Mouse (Mus musculus) neural tube, embryonic 12.5 days (tissue): ENCODE data around the gene Ebp. TPM values are rescaled to one million over a fixed set of nuclear protein-coding genes. Genes with fewer than 3 reads are reported as not detected.

Experiments
- ATAC-seq: fragments of 200-750 bp; cut with Nextera tagmentation; 2 replicates; pipeline ENCODE4 v1.8.0; 2017; ENCODE audit warnings: low read depth, mild to moderate bottlenecking, moderate TSS enrichment, moderate library complexity; ENCODE audit not compliant: low FRiP score
- H3K27ac ChIP-seq: fragments of 300-500 bp; sonication (generic); 2 replicates; pipeline ENCODE4 v1.5.1; 2016
- H3K27me3 ChIP-seq: fragments of 300-500 bp; sonication (generic); replicated peaks from 2 replicates; pipeline ENCODE4 v1.6.1; 2016; ENCODE audit warnings: mild to moderate bottlenecking
- H3K36me3 ChIP-seq: fragments of 300-500 bp; sonication (generic); 2 replicates; pipeline ENCODE4 v1.6.1; 2016; ENCODE audit warnings: mild to moderate bottlenecking
- H3K4me1 ChIP-seq: fragments of 300-500 bp; sonication (generic); 2 replicates; pipeline ENCODE4 v1.6.1; 2016
- H3K4me2 ChIP-seq: fragments of 300-500 bp; sonication (generic); replicated peaks from 2 replicates; pipeline ENCODE4 v1.6.1; 2016; ENCODE audit warnings: mild to moderate bottlenecking
- H3K4me3 ChIP-seq: fragments of 300-500 bp; sonication (generic); 2 replicates; pipeline ENCODE4 v1.5.1; 2016
- H3K9ac ChIP-seq: fragments of 300-500 bp; sonication (generic); 2 replicates; pipeline ENCODE4 v1.6.1; 2016; ENCODE audit warnings: mild to moderate bottlenecking
- H3K9me3 ChIP-seq: fragments of 300-500 bp; sonication (generic); 2 replicates; pipeline ENCODE4 v1.6.1; 2016; ENCODE audit warnings: mild to moderate bottlenecking
- WGBS: fragments of 180-500 bp; shearing (Covaris S2); methylation state at CpG from one replicate; pipeline ENCODE4 v1.1.7; 2016; 5-methylcytosine and 5-hydroxymethylcytosine counted together
- polyA plus RNA-seq: library from polyadenylated mRNA; unstranded; fragments of >200 nt; fragmentation: Nextera tagmentation; extraction: Ambion mirVana; gene quantifications from 2 replicates; pipeline ENCODE4 v1.2.1, GENCODE M21; 2016

Gene Ebp
- polyA plus RNA-seq, 1 experiment from 2014 or later = 36.0 TPM

DNA sequence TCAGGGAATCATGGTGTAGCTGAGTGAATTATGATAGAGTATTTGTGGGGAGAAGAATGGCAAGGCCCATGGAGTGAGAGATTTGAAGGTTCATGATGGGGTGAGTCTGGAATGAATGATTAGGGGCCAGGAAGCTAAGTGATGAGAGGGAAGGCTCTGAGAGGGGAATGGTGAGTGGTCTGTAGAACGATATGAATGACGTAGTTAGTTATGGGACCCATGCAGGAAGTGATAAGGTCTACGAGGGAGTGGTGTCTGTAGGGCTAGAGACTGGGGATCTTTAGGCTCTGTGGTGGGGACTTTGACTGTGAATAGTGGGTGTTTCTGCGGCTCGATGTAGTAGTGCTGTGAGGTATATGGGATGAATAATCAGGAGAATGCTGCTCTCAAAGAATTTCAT is 13.7 kb downstream of the Ebp start:
- no peaks in the 10 kb centered on the region for H3K36me3 ChIP-seq
- no peak overlapping the region for H3K9ac ChIP-seq
- H3K4me3 ChIP-seq = no peak overlapping the region
- no peaks in the 10 kb centered on the region for H3K4me1 ChIP-seq
- H3K9me3 ChIP-seq = no peaks in the 10 kb centered on the region
- ATAC-seq = no peak
- no peaks in the 10 kb centered on the region for H3K27me3 ChIP-seq
- H3K27ac ChIP-seq = no peak overlapping the region
- no peak overlapping the region for H3K4me2 ChIP-seq
- 91% methylated on average over 5 of the region's 5 CpGs for WGBS

DNA sequence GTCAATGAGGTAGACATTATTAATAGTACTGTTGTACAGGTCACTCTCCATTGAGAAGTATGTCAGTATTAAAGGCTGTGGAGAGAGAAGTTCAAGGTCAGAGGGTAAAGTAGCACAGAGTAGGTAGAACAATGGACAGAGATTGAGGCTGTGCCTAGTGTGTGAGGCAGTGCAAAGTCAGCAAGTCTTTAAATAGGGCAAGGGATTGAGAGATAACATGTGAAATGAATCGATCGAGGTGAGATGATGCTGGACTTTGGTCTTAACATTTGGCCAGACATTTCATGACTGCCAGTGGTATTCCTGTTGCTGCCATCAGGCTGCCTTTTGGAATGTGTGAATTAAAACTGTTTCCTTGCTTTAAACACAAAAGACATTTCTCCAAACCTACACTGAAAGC is 14.4 kb downstream of the Ebp start:
- no peak for ATAC-seq
- Histone ChIP-seq H3K27me3 (no peaks in the 10 kb centered on the region), H3K27ac (no peak overlapping the region)

DNA sequence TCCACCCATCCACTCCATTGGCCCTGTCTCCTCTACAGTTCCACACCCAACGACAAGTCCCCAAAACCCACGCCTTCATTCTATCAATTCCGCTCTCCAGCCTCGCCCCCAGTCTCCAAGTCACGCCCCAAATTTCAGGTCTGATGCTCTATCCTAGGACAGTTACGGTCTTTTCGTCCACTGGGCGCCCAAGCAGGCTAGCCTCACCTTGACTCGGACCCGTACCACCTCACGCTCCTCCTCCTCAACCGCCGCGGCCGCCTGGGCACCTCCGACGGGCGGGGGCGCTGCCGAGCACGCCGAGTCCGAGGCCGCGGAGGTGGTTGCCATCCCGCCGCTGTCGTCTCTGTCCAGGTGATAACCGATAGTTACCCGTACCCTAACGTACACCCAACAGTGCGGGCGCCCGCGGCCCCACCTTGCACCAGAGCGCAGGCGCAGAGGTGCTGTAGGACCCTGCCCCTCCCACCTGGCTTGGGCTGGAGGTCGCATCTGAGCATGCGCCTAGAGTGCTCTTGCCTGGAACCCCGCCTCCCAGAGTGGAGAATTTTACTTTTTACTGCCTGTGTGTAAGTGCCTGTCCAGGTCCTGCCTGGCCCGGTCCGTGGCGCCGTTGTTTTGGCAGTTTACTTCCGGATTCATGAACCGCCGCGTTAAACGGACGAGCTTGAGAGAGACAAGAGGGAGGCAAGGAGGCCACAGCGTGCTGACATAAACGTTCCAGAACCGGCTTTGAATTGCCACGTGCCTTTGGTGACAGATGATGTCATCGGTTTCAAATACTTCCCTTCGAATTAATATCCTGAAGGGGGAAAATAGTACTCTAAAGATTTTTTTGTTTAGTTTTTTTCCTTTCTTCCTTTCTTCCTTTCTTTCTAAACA is 17.6 kb downstream of the Ebp start, which contains the start of gene Tbc1d25:
Gene Tbc1d25 (minus strand): TSS at position 678 of the 882 bp plus-strand sequence.
- WGBS = 11% methylated on average over 55 of the region's 56 CpGs
- ATAC-seq = peak; percentile 92
- no peak within 1 kb of the TSS for H3K27ac ChIP-seq

More for the DNA sequence above, 14.4 kb downstream of the Ebp start:
- Histone ChIP-seq H3K36me3 (no peaks in the 10 kb centered on the region), H3K9me3 (no peaks in the 10 kb centered on the region), H3K9ac (no peak overlapping the region), H3K4me1 (no peaks in the 10 kb centered on the region), H3K4me2 (no peak overlapping the region), H3K4me3 (no peak overlapping the region)
- 96% methylated on average over 2 of the region's 2 CpGs for WGBS

DNA sequence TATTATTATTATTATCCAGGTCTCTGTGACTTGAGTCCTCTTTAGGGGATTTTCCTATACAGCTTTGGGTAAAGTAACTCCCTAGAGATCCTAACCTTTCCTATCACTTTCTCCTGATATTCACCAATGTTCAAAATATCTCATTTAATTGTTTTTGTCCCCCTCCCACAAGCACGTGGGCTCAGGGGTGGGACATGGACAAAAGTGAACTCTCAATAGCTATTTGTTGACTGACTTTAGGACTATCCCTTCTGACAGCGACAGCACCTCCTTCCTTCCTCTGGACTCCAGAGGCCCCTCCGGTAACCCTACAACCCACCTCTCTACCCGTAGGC is 18.2 kb downstream of the Ebp start:
- Histone ChIP-seq H3K9ac (peak overlapping the region; percentile 48), H3K9me3 (no peaks in the 10 kb centered on the region), H3K4me2 (peak overlapping the region; percentile 55), H3K4me3 (peak overlapping the region; percentile 50), H3K36me3 (no peaks in the 10 kb centered on the region), H3K4me1 (no peaks in the 10 kb centered on the region), H3K27me3 (no peaks in the 10 kb centered on the region), H3K27ac (no peak overlapping the region)
- WGBS = 16% methylated on average over 4 of the region's 4 CpGs
- peak; percentile 26; the same call in 1 of the 2 replicates for ATAC-seq

More for the DNA sequence above, 17.6 kb downstream of the Ebp start, which contains the start of gene Tbc1d25:
- Histone ChIP-seq H3K4me2 (peak within 1 kb of the TSS; percentile 55), H3K36me3 (no peaks in the 10 kb centered on the region), H3K9me3 (no peaks in the 10 kb centered on the region), H3K4me3 (peak within 1 kb of the TSS; percentile 50), H3K9ac (peak within 1 kb of the TSS; percentile 48), H3K27me3 (no peaks in the 10 kb centered on the region), H3K4me1 (no peaks in the 10 kb centered on the region)

DNA sequence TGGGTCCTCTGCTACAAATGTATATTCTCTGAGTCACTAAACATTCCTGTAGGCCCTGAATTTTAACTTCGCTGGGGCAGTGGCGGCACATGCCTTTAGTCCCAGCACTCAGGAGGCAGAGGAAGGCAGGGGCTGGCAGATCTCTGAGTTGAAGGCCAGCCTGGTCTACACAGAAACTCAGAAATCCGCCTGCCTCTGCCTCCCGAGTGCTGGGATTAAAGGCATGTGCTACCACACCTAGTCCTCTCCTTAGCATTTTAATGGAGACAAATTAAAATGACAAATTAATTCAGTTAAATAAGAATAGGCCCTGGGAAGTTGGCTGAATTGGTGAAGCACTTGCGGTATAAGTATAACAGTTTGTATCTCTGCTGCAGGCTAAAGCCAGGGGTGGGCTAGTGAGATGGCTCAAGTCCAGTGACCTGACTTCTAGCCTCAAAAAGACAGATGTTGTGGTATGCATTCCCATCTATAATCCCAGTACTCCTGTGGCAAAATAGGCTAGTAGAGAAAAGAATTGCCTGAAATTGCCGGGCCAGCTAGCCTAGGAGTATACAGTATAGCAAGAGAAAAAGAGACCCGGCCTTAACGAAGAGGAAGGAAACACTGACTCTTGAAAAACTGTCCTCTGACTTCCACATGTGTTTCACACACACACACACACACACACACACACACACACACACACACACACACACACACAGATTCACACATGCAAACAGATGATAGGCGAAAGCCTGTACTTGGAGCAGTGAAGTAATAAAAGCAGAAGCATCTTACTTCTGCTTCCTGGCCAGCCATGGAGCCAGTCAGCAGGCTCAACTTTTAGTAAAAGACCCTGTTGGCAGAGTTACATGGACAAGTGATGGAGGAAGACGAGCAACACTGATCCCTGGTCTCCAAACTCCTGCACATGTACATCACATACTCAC is 25.3 kb downstream of the Ebp start:
- 0 out of 2 replicates have a peak, but pooled peaks cover 3% of the 10 kb centered on the region for H3K36me3 ChIP-seq
- WGBS = 84% methylated on average over 10 of the region's 10 CpGs
- no peak overlapping the region for H3K27ac ChIP-seq
- H3K4me3 ChIP-seq = no peak overlapping the region
- no peaks in the 10 kb centered on the region for H3K9me3 ChIP-seq
- no peaks in the 10 kb centered on the region for H3K27me3 ChIP-seq
- ATAC-seq = no peak
- no peak overlapping the region for H3K9ac ChIP-seq
- no peaks in the 10 kb centered on the region for H3K4me1 ChIP-seq
- no peak overlapping the region for H3K4me2 ChIP-seq

DNA sequence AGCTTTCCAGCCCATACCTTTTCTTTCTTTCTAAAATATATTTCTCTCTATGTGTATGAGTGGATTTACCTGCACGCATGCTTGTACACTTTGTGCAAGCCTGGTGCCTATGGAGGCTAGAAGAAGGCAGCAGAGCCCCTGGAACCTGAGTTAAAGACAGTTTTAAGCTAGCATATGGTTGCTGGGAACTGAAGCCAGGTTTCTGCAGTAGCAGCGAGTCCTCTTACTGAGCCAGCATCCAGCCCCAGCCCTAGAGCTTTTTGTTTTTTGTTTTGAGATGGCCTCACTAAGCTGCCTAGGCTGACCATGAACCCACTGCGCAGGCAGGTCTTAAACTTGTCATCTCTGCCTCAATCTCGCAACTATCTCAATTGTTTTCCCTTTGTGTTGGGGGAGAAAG is 28.8 kb downstream of the Ebp start:
- Histone ChIP-seq H3K27ac (no peak overlapping the region), H3K9ac (no peak overlapping the region), H3K36me3 (0 out of 2 replicates have a peak, but pooled peaks cover 3% of the 10 kb centered on the region), H3K4me2 (no peak overlapping the region), H3K27me3 (no peaks in the 10 kb centered on the region), H3K4me3 (no peak overlapping the region), H3K9me3 (no peaks in the 10 kb centered on the region), H3K4me1 (no peaks in the 10 kb centered on the region)
- no peak for ATAC-seq
- 88% methylated on average over 4 of the region's 4 CpGs for WGBS

DNA sequence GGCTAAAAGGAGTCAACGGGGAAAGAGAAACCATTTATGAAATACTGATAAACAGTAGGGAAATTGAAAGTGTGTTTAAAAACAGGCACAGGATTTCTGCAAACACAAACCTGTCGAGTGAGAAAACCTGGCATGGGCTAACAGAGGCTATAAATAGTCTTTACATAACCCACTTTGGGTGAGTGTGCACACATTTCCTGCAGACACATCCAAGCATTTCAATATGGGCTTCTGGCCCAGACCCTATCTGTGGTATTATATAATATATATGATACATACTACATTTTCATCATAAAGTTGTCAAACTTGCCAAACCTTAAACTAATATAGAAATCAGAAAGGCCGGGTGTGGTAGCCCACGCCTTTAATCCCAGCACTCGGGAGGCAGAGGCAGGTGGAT is 30.2 kb downstream of the Ebp start:
- no peak overlapping the region for H3K4me3 ChIP-seq
- H3K36me3 ChIP-seq = 0 out of 2 replicates have a peak, but pooled peaks cover 3% of the 10 kb centered on the region
- 89% methylated on average over 5 of the region's 5 CpGs for WGBS
- no peaks in the 10 kb centered on the region for H3K9me3 ChIP-seq
- H3K27ac ChIP-seq = no peak overlapping the region
- no peak overlapping the region for H3K4me2 ChIP-seq
- no peaks in the 10 kb centered on the region for H3K27me3 ChIP-seq
- no peak for ATAC-seq
- no peaks in the 10 kb centered on the region for H3K4me1 ChIP-seq
- H3K9ac ChIP-seq = no peak overlapping the region

DNA sequence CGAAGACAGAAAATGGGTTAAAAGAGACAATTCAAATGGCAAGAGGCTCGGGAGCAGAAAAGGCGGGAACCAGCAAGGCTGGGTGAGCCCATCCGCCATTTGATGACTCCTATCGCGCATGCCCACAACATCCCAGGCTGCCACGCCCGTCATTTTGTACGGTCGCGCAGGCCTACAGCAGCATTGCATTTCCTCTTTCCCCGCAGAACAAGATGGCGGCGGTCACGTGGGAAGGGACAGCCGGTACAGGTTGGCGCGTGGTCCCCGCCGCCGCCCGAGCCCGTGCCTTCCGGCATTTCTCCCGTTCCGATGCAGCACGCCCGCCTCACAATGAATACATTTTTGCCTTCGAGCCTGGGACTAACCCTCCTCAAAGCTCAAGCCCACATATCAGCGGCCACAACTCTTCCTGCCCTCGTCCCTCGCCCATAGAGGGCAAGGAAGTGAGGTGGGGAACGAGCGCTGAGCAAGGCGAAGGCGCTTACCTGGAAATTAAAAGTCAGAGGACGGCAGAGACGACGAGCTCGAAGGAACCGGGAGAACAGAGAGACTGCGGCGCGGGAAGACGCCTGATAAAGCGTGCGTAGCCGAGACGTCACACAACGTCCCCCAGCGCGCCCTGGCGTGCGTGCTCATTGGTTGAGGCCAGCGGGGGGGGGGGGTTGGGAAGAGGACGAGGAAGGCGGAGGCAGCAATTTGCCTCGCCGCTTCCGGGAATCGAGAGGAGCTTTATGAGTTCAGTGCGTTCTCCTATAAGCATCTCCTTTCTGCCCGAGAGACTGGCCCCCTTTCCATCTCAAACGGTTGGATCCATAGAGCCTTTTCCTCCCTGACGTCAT is 47.9 kb downstream of the Ebp start, which contains the start of gene Rbm3:
Gene Rbm3 (minus strand): TSS at position 728 of the 839 bp plus-strand sequence.
- 18% methylated on average over 65 of the region's 65 CpGs for WGBS
- H3K27me3 ChIP-seq = no peaks in the 10 kb centered on the region
- H3K9me3 ChIP-seq = no peaks in the 10 kb centered on the region
- peak within 1 kb of the TSS; percentile 89 for H3K27ac ChIP-seq
- peak within 1 kb of the TSS; percentile 77 for H3K9ac ChIP-seq
- H3K4me3 ChIP-seq = peak within 1 kb of the TSS; percentile 59
- H3K4me2 ChIP-seq = peak within 1 kb of the TSS; percentile 73
- peaks cover 8% of the 10 kb centered on the region; the same call in 1 of the 2 replicates for H3K4me1 ChIP-seq
- peak; percentile 98 for ATAC-seq
- peaks cover 12% of the 10 kb centered on the region for H3K36me3 ChIP-seq

DNA sequence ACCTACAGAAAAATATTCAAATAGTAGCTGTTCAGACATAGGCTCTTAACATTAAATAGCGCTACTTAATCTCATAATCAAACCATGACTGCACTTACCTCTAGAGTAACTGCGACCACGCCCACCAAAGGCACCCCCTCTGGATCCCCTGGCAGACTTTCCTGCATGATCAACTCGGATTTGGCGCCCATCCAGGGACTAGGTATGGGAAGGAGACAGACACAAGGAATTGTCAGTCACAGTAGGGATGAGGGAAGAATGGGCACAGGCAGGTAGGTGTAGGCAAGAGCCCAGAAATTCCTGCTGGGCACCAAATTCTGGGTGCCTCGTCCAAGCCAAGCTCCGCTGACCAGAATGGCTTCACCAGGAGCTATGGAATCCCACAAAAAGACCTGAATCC is 49.6 kb downstream of the Ebp start:
- H3K36me3 ChIP-seq = peaks cover 12% of the 10 kb centered on the region
- H3K27ac ChIP-seq = no peak overlapping the region

DNA sequence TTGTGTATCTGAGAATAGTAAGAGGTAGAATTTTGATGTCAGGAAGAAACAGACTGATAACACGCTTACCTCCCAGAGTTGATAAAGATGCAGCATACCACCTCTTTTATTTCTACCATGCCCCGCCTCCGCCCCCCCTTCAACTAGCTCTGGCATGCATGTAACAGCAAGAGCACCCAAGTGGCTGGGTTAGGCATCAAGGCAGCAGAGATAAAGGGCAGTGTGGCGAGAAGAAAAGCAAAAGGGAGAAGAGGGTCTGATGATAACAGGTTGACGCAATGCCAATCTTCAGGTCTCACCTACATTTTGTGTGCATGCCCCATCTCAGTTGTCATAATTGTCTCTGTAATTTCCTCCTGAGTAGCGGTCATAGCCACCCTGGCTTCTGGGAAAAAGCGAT is 50.4 kb downstream of the Ebp start:
- H3K27me3 ChIP-seq = no peaks in the 10 kb centered on the region
- no peak overlapping the region for H3K9ac ChIP-seq
- H3K9me3 ChIP-seq = no peaks in the 10 kb centered on the region
- WGBS = 87% methylated on average over 7 of the region's 7 CpGs
- H3K36me3 ChIP-seq = peaks cover 12% of the 10 kb centered on the region
- peaks cover 8% of the 10 kb centered on the region; the same call in 1 of the 2 replicates for H3K4me1 ChIP-seq
- H3K27ac ChIP-seq = no peak overlapping the region
- H3K4me3 ChIP-seq = no peak overlapping the region
- ATAC-seq = no peak
- H3K4me2 ChIP-seq = no peak overlapping the region

More for the DNA sequence above, 49.6 kb downstream of the Ebp start:
- 72% methylated on average over 7 of the region's 7 CpGs for WGBS
- 0 out of 2 replicates have a peak overlapping the region, but pooled peaks have one; percentile 54 for H3K9ac ChIP-seq
- peaks cover 8% of the 10 kb centered on the region; the same call in 1 of the 2 replicates for H3K4me1 ChIP-seq
- H3K4me2 ChIP-seq = peak overlapping the region; percentile 73
- H3K27me3 ChIP-seq = no peaks in the 10 kb centered on the region
- peak overlapping the region; percentile 59 for H3K4me3 ChIP-seq
- no peak for ATAC-seq
- no peaks in the 10 kb centered on the region for H3K9me3 ChIP-seq

DNA sequence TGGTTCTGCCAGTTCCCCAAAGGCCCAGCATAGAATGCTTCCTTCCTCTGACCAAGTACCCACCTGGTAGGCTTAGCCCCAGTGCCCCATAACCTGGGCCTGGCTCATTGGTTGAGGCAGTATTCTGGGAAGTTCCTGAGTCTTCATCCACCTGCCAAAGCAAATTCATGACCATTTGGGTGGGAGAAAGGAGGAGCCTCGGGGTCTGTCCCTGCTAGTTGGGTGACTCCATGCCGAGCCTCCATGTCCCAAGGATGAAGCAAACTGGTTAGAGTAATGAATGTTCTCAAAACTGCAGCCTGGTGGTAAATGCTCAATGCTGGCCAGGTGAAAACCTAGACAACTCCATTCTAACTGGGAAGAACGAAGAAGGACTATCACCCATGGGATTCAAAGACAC is 52.3 kb downstream of the Ebp start:
- Histone ChIP-seq H3K4me1 (peaks cover 8% of the 10 kb centered on the region; the same call in 1 of the 2 replicates), H3K4me2 (no peak overlapping the region), H3K36me3 (peaks cover 12% of the 10 kb centered on the region), H3K27me3 (no peaks in the 10 kb centered on the region), H3K9me3 (no peaks in the 10 kb centered on the region), H3K27ac (no peak overlapping the region), H3K4me3 (no peak overlapping the region), H3K9ac (no peak overlapping the region)
- WGBS = 77% methylated on average over 3 of the region's 3 CpGs
- ATAC-seq = no peak
